Mouse (Mus musculus): Measurements from ENCODE around the gene Bak1. TPM values are rescaled to one million over a fixed set of nuclear protein-coding genes. Genes with fewer than 3 reads are reported as not detected.

Bak1 gene
- polyA plus RNA-seq, 1 experiment from 2014 or later: 2.0 TPM

DNA sequence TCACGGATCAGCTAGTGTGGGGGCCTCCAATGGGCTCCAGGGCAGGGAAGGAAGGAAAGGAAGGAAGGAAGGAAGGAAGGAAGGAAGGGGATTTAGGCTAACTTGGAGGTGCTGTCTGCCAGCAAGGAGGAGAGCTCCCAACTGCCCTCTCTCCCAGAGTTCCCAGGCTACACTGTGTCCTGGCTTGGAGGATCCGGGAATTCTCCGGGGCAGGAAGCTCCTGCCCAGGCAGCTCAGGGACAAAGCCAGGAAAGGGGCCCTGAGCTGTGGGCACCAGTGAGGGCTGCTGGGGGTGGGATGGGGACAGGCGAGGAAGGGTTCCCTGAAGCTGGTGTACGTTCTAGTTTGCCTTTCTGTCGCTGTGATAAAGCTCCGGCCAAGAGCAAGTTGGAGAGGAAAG lies 7.7 kb upstream of the Bak1 start:
- H3K27me3 ChIP-seq: no peaks in the 10 kb centered on the region; the same call in 1 of the 2 replicates
- H3K9me3 ChIP-seq (replicated peaks): no peaks in the 10 kb centered on the region
- H3K9ac ChIP-seq: no peak overlapping the region
- no peak overlapping the region for H3K27ac ChIP-seq (replicated peaks)
- no peak overlapping the region for H3K4me2 ChIP-seq
- no peaks in the 10 kb centered on the region for H3K36me3 ChIP-seq (replicated peaks)
- H3K4me1 ChIP-seq (replicated peaks): peaks cover 10% of the 10 kb centered on the region; the same call in 1 of the 2 replicates
- H3K4me3 ChIP-seq (replicated peaks): no peak overlapping the region
- 37% methylated on average over 7 of the region's 7 CpGs for WGBS (ENCODE audit: insufficient replicate concordance)
- no peak for ATAC-seq (ENCODE audit: insufficient read depth)

DNA sequence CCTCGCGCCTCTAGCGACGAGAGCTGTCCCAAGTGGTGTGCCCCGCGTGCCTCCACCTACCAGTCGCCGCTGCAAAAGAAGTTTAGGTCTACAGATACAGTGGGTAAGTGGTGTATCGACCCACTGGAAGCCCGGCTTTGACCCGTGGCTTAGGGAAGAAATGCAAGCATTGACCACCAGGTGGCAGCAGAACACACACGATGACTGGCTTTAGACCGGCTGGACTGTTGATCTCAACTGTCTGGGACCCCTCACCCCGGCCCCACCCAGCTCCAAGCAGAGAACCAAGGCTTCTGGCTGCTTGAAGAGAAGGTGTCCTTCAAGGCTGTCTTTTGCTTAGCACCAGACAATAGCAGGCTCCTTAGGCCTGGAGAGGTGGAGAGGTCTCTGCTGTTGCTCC lies 4.1 kb upstream of the Bak1 start:
- Histone ChIP-seq H3K27me3 (no peaks in the 10 kb centered on the region), H3K9me3 (replicated peaks) (no peaks in the 10 kb centered on the region), H3K4me1 (replicated peaks) (peaks cover 24% of the 10 kb centered on the region), H3K27ac (replicated peaks) (no peak overlapping the region), H3K36me3 (replicated peaks) (no peaks in the 10 kb centered on the region), H3K4me3 (replicated peaks) (no peak overlapping the region), H3K4me2 (peak overlapping the region; percentile 42), H3K9ac (no peak overlapping the region)
- ATAC-seq (ENCODE audit: insufficient read depth): no peak
- 0% methylated on average over 14 of the region's 14 CpGs for WGBS (ENCODE audit: insufficient replicate concordance)

GRCm38 (mm10) chr17:27032328-27032727 lies 3.5 kb upstream of the Bak1 start:
- WGBS (ENCODE audit: insufficient replicate concordance): 48% methylated on average over 7 of the region's 7 CpGs
- H3K36me3 ChIP-seq (replicated peaks): no peaks in the 10 kb centered on the region
- peak overlapping the region; percentile 42 for H3K4me2 ChIP-seq
- no peak overlapping the region for H3K9ac ChIP-seq
- no peaks in the 10 kb centered on the region for H3K9me3 ChIP-seq (replicated peaks)
- H3K4me3 ChIP-seq (replicated peaks): no peak overlapping the region
- ATAC-seq (ENCODE audit: insufficient read depth): no peak
- H3K27ac ChIP-seq (replicated peaks): no peak overlapping the region
- no peaks in the 10 kb centered on the region for H3K27me3 ChIP-seq
- peaks cover 29% of the 10 kb centered on the region for H3K4me1 ChIP-seq (replicated peaks)

- Histone ChIP-seq H3K27me3 (no peaks in the 10 kb centered on the region), H3K4me3 (replicated peaks) (no peak overlapping the region), H3K36me3 (replicated peaks) (no peaks in the 10 kb centered on the region), H3K9ac (no peak overlapping the region), H3K4me2 (no peak overlapping the region), H3K27ac (replicated peaks) (no peak overlapping the region), H3K4me1 (replicated peaks) (peaks cover 43% of the 10 kb centered on the region), H3K9me3 (replicated peaks) (no peaks in the 10 kb centered on the region)
- no peak for ATAC-seq (ENCODE audit: insufficient read depth)
- 85% methylated on average over 4 of the region's 4 CpGs for WGBS (ENCODE audit: insufficient replicate concordance)
Observed at GRCm38 (mm10) chr17:27030896-27031295, 2.1 kb upstream of the Bak1 start.

DNA sequence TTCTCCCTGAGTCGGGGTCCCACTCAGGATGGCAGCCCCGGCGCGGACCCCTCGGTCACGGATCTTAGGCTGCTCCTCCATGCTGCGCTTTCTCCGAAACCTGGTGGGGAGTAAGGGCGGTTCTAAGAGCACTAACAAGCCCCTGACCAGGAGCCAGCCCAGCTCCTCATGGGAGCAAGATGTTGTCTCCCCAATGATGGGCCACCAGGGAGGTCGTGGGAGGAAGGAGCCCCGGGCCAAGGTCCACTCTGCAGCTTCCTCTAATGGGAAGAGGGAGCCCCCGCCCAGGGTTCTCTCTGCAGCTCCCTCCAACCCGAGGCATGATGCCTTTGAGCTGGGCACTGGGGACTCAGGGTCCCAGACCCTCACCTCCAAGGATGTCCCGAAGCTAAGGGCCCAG lies 622 bp upstream of the Bak1 start:
- Histone ChIP-seq H3K36me3 (replicated peaks) (peaks cover 9% of the 10 kb centered on the region; the same call in 1 of the 2 replicates), H3K4me1 (replicated peaks) (peaks cover 42% of the 10 kb centered on the region), H3K9me3 (replicated peaks) (no peaks in the 10 kb centered on the region), H3K4me2 (no peak overlapping the region), H3K9ac (no peak overlapping the region), H3K4me3 (replicated peaks) (no peak overlapping the region), H3K27ac (replicated peaks) (no peak overlapping the region), H3K27me3 (no peaks in the 10 kb centered on the region)
- no peak for ATAC-seq (ENCODE audit: insufficient read depth)
- WGBS (ENCODE audit: insufficient replicate concordance): 74% methylated on average over 14 of the region's 14 CpGs

DNA sequence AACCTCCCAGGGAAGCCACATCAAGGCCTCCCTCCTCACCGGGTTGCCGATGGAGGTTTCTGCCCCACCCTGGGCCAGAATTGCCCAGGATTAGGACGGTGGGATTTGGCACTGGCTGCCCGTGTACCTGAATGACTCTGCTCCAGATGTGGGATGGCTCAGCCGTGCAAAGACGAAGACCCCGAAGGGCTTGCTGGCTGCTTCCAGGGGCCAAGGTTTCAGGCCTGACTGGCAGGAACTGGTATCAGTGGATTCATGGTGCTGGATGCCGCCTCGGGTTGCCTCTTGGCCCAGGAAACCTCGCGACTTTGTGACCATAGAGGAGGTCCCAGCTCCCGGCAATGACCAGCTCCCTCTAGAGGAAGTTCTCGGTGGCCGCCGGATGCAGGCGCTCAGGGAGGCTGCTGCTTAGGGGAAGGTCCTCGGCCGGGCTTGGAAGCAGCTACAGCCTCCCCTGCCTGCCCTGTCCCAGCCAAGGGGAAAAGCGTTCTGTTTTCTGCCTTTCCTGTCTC lies 469 bp downstream of the Bak1 start:
- Histone ChIP-seq H3K4me2 (peak overlapping the region; percentile 92), H3K27ac (replicated peaks) (peak overlapping the region; percentile 84), H3K36me3 (replicated peaks) (peaks cover 11% of the 10 kb centered on the region; the same call in 1 of the 2 replicates), H3K9ac (peak overlapping the region; percentile 78), H3K27me3 (no peaks in the 10 kb centered on the region), H3K9me3 (replicated peaks) (no peaks in the 10 kb centered on the region), H3K4me1 (replicated peaks) (peaks cover 42% of the 10 kb centered on the region), H3K4me3 (replicated peaks) (peak overlapping the region; percentile 72)
- WGBS (ENCODE audit: insufficient replicate concordance): 0% methylated on average over 19 of the region's 19 CpGs
- peak; percentile 78 for ATAC-seq (ENCODE audit: insufficient read depth)

- WGBS (ENCODE audit: insufficient replicate concordance): 9% methylated on average over 12 of the region's 12 CpGs
- Histone ChIP-seq H3K4me1 (replicated peaks) (peaks cover 40% of the 10 kb centered on the region), H3K27ac (replicated peaks) (peak overlapping the region; percentile 84), H3K27me3 (no peaks in the 10 kb centered on the region), H3K4me3 (replicated peaks) (peak overlapping the region; percentile 72), H3K4me2 (peak overlapping the region; percentile 92), H3K36me3 (replicated peaks) (peaks cover 16% of the 10 kb centered on the region; the same call in 1 of the 2 replicates), H3K9me3 (replicated peaks) (no peaks in the 10 kb centered on the region), H3K9ac (peak overlapping the region; percentile 78)
- ATAC-seq (ENCODE audit: insufficient read depth): peak; percentile 34
Observed at GRCm38 (mm10) chr17:27027460-27028283, 1.1 kb downstream of the Bak1 start.

- 76% methylated on average over 3 of the region's 3 CpGs for WGBS (ENCODE audit: insufficient replicate concordance)
- ATAC-seq (ENCODE audit: insufficient read depth): no peak
- H3K27ac ChIP-seq (replicated peaks): 0 out of 2 replicates have a peak overlapping the region, but pooled peaks have one; percentile 24
- H3K4me1 ChIP-seq (replicated peaks): peaks cover 37% of the 10 kb centered on the region
- peaks cover 33% of the 10 kb centered on the region for H3K36me3 ChIP-seq (replicated peaks)
- H3K4me3 ChIP-seq (replicated peaks): no peak overlapping the region
- no peak overlapping the region for H3K9ac ChIP-seq
- H3K27me3 ChIP-seq: no peaks in the 10 kb centered on the region
- no peak overlapping the region for H3K4me2 ChIP-seq
- H3K9me3 ChIP-seq (replicated peaks): no peaks in the 10 kb centered on the region
Observed at GRCm38 (mm10) chr17:27025951-27026350, 2.9 kb downstream of the Bak1 start.

DNA sequence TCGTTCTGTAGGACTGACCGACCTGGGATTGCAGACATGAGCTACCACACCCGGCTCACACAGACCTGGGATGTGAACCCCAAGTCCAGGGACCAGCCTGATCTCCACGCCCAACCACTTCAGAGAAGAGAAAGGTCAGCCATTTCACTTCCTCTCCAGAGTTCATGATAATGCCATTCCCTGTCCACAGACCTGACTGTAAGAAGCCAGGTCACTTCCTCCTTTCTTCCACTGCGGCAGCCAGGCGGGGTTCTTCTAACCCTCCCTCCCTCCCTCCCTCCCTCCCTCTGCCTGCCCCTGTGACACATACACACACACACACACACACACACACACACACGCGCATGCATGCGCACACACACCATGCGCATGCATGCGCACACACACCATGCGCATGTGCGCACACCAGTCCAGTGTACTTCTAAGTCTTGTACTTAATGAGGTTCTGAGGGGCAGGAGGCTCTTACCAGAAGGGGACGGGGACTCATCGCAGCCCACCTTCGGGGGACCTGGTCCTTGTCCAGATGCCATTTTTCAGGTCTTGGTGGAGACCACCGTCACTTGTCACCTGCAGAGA lies 3.4 kb downstream of the Bak1 start:
- Histone ChIP-seq H3K4me3 (replicated peaks) (no peak overlapping the region), H3K9ac (no peak overlapping the region), H3K27ac (replicated peaks) (peak overlapping the region; percentile 48; the same call in 1 of the 2 replicates), H3K9me3 (replicated peaks) (no peaks in the 10 kb centered on the region), H3K27me3 (no peaks in the 10 kb centered on the region), H3K36me3 (replicated peaks) (peaks cover 37% of the 10 kb centered on the region), H3K4me1 (replicated peaks) (peaks cover 37% of the 10 kb centered on the region), H3K4me2 (no peak overlapping the region)
- 76% methylated on average over 17 of the region's 17 CpGs for WGBS (ENCODE audit: insufficient replicate concordance)
- no peak for ATAC-seq (ENCODE audit: insufficient read depth)

DNA sequence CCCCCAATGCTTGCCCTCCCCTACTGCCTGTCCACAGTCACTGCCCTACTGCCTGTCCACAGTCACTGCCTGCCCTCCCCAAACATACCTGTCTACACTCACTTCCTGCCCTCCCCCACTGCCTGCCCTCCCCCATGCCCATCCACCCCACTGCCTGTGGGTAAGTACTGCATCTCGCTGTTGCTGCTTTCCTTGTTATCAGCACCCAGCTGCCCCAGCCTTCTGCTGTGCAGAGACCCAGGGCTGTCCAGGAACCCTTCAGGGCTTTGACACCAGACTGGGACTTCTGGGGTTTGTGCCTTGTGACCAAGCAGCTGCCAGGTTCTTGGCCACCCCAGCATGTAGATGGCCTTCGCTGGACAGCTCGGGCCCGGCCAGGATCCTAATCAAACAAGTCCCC lies 5.5 kb downstream of the Bak1 start:
- peaks cover 46% of the 10 kb centered on the region for H3K36me3 ChIP-seq (replicated peaks)
- WGBS (ENCODE audit: insufficient replicate concordance): 60% methylated on average over 4 of the region's 4 CpGs
- ATAC-seq (ENCODE audit: insufficient read depth): no peak
- H3K9me3 ChIP-seq (replicated peaks): no peaks in the 10 kb centered on the region
- no peak overlapping the region for H3K9ac ChIP-seq
- H3K4me1 ChIP-seq (replicated peaks): peaks cover 32% of the 10 kb centered on the region
- H3K4me2 ChIP-seq: no peak overlapping the region
- H3K27ac ChIP-seq (replicated peaks): no peak overlapping the region
- no peaks in the 10 kb centered on the region for H3K27me3 ChIP-seq
- H3K4me3 ChIP-seq (replicated peaks): no peak overlapping the region

DNA sequence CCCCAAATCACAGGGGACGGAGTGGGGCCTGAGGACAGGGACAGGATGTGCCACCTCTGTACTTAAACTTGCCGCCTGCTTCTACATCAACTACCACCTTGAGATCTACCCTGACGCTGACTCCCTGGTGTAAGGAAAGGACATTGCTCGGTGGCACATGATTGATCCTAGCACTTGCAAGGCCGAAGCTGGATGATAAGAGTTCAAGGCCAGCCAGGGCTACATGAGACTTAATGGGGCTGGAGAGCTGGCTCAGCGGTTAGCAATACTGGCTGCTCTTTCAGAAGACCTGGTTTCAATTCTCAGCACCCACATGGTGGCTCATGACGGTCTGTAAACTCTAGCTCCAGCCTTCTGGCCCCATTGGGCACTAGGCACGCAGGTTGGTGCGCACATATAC lies 7.1 kb downstream of the Bak1 start:
- no peak overlapping the region for H3K4me2 ChIP-seq
- H3K27ac ChIP-seq (replicated peaks): no peak overlapping the region
- H3K4me1 ChIP-seq (replicated peaks): peaks cover 27% of the 10 kb centered on the region
- 81% methylated on average over 9 of the region's 9 CpGs for WGBS (ENCODE audit: insufficient replicate concordance)
- H3K4me3 ChIP-seq (replicated peaks): no peak overlapping the region
- no peaks in the 10 kb centered on the region for H3K9me3 ChIP-seq (replicated peaks)
- H3K36me3 ChIP-seq (replicated peaks): peaks cover 46% of the 10 kb centered on the region
- no peaks in the 10 kb centered on the region for H3K27me3 ChIP-seq
- ATAC-seq (ENCODE audit: insufficient read depth): no peak
- H3K9ac ChIP-seq: no peak overlapping the region

Data from liver, embryonic 15.5 days (tissue).